Mouse (Mus musculus): ENCODE results near the gene Mip. TPM values are rescaled to one million over a fixed set of nuclear protein-coding genes. Genes with fewer than 3 reads are reported as not detected.

Mip gene
- polyA plus RNA-seq, 1 experiment from 2014 or later, result not detected

DNA sequence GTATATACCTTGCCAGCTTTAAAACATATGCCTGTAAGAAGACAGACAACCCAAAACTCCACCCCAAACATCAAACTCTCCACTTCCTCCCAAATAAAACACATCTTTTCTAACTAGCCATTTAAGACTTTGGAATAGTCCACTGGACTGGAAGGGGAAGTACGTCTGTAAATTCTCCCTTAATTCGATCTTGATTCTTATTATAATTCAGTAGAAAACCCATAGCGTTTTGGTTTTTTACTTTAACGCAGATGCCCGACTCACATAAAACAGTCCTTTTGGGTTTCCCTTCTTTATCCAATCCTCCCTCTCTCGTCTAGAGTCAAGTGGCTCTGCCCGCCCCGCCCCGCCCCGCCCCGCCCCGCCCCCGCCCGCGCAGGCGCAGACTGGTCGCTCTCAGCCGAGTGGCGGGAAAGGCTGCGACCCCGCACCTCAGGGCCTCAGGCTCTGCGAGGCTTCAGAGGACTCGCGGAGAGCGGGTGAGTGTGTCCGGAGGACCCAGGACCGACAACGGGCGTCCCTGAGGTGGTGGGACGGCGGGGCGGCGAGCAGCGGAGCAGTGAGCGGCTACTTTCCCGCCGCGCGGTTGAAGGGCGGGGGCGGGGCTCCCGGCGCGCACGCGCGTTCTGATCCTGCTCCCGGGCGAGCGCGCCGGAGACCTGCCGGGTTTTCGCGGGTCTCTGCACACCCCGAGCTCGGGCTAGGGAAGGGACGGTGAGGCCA is 6.2 kb downstream of the Mip start, which contains the start of gene Timeless:
TSS of gene Timeless (plus strand) at position 369 of the 723 bp plus-strand sequence.
- under 1% methylated on average over 44 of the region's 58 CpGs for WGBS
- Histone ChIP-seq H3K27ac (ENCODE audit: low read depth, low read length) (peak within 1 kb of the TSS; percentile 86), H3K36me3 (ENCODE audit: control insufficient read depth, insufficient read depth, low read length) (no peaks in the 10 kb centered on the region), H3K9ac (ENCODE audit: low read depth, low read length) (peak within 1 kb of the TSS; percentile 91), H3K9me3 (ENCODE audit: control insufficient read depth, low read length) (no peaks in the 10 kb centered on the region), H3K4me3 (ENCODE audit: low read depth, low read length) (peak within 1 kb of the TSS; percentile 68), H3K4me2 (replicated peaks; ENCODE audit: low read depth, low read length) (peak within 1 kb of the TSS; percentile 65), H3K27me3 (ENCODE audit: control insufficient read depth, insufficient read depth, low read length) (no peaks in the 10 kb centered on the region), H3K4me1 (replicated peaks; ENCODE audit: control insufficient read depth, insufficient read depth, low read length) (no peaks in the 10 kb centered on the region)
- ATAC-seq (ENCODE audit: low FRiP score) (peak; percentile 94), DNase-seq (ENCODE audit: low spot score) (peak; percentile 91)

DNA sequence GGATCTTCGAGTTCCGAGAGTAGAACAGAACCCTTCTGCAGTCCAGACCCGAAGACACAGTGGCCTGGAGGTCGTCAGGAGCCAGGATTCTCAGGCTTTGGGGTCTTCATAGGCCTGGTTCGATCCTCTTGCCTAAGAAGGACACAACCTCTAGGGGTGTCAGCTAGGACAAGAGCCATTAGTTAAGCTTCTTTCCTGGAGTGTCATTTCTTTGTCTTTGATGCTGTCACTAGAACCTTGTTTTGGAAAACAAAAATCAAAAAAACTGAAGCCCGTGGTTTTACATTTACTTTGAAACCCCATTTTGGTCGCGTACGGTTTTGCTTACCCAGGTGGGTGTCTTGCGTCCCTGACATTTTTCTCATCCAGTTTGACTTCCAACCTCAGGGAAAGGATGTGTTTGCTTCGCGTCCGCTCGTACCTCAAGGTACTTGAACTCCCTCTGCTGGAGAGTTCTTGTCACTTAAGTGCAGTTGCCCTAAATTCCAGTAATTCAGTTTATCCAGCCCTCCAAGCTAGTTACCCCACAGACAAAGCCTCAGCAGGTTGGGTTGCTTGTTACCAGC is 6.9 kb downstream of the Mip start:
- Histone ChIP-seq H3K27me3 (ENCODE audit: control insufficient read depth, insufficient read depth, low read length) (no peaks in the 10 kb centered on the region), H3K9ac (ENCODE audit: low read depth, low read length) (peak overlapping the region; percentile 91), H3K9me3 (ENCODE audit: control insufficient read depth, low read length) (no peaks in the 10 kb centered on the region), H3K36me3 (ENCODE audit: control insufficient read depth, insufficient read depth, low read length) (no peaks in the 10 kb centered on the region), H3K4me2 (replicated peaks; ENCODE audit: low read depth, low read length) (peak overlapping the region; percentile 65), H3K4me1 (replicated peaks; ENCODE audit: control insufficient read depth, insufficient read depth, low read length) (no peaks in the 10 kb centered on the region), H3K4me3 (ENCODE audit: low read depth, low read length) (peak overlapping the region; percentile 68), H3K27ac (ENCODE audit: low read depth, low read length) (peak overlapping the region; percentile 86)
- DNase-seq (ENCODE audit: low spot score), result peak; percentile 79
- WGBS, result under 1% methylated on average over 14 of the region's 14 CpGs
- peak; percentile 39; the same call in 1 of the 2 replicates for ATAC-seq (ENCODE audit: low FRiP score)

DNA sequence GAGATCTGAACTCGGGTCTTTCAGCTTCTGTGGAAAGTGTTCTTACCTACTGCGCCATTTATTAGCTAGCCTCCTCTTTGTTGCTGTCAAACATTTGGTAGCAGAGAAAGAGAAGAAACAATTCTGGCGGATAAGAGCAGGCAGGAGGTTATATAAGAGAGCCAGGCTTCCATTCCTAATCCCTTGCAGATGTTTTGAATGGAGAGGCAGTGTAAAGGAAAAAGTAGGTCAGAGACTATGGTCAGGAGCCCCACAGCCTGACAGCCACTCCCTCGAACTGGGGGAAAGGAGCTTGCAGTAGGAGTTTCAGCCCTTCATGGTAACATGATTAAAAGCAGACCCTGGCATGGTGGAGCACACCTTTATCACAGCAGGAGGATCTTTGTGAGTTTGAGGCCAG is 10.7 kb downstream of the Mip start:
- DNase-seq (ENCODE audit: low spot score), result no peak
- Histone ChIP-seq H3K9ac (ENCODE audit: low read depth, low read length) (no peak overlapping the region), H3K4me2 (replicated peaks; ENCODE audit: low read depth, low read length) (no peak overlapping the region), H3K27me3 (ENCODE audit: control insufficient read depth, insufficient read depth, low read length) (no peaks in the 10 kb centered on the region), H3K27ac (ENCODE audit: low read depth, low read length) (no peak overlapping the region), H3K4me1 (replicated peaks; ENCODE audit: control insufficient read depth, insufficient read depth, low read length) (no peaks in the 10 kb centered on the region), H3K36me3 (ENCODE audit: control insufficient read depth, insufficient read depth, low read length) (no peaks in the 10 kb centered on the region), H3K9me3 (ENCODE audit: control insufficient read depth, low read length) (no peaks in the 10 kb centered on the region), H3K4me3 (ENCODE audit: low read depth, low read length) (no peak overlapping the region)
- 74% methylated on average over 4 of the region's 4 CpGs for WGBS
- ATAC-seq (ENCODE audit: low FRiP score), result no peak

DNA sequence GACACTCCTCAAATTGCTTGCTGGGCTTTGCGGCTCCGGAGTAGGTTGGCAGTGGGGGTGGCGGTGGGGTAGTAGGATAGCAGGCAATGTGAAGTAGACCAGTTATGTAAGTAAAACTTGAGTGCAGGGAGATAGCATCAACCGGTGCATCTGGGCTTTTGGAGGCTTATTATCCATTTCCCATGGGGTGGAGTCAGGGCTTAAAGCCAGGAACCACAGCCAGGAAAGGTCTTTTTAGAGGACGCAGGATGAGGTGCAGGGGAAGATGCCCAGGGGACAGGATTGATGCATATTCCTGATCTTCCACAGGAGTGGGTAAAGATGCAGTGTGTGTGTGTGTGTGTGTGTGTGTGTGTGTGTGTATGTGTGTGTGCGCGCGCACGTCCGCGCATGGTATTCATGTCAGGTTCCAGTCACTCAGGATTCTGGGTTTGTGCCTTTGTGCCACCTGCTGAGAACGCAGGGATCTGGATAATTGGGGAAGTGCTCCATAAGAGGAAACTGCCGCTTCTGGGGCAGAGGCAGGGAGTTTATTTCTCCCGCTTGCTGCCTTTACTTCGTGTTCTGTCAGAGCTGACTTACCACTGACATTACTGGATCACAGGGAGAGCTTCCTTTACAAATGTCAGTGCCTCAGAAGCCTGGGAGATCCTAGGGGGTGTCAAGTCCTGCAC is 12.3 kb downstream of the Mip start:
- H3K27me3 ChIP-seq (ENCODE audit: control insufficient read depth, insufficient read depth, low read length), result no peaks in the 10 kb centered on the region
- no peak overlapping the region for H3K9ac ChIP-seq (ENCODE audit: low read depth, low read length)
- H3K4me3 ChIP-seq (ENCODE audit: low read depth, low read length), result no peak overlapping the region
- DNase-seq (ENCODE audit: low spot score), result no peak
- no peak overlapping the region for H3K27ac ChIP-seq (ENCODE audit: low read depth, low read length)
- WGBS, result 91% methylated on average over 15 of the region's 15 CpGs
- no peak for ATAC-seq (ENCODE audit: low FRiP score)
- H3K4me2 ChIP-seq (replicated peaks; ENCODE audit: low read depth, low read length), result no peak overlapping the region
- H3K4me1 ChIP-seq (replicated peaks; ENCODE audit: control insufficient read depth, insufficient read depth, low read length), result no peaks in the 10 kb centered on the region
- H3K36me3 ChIP-seq (ENCODE audit: control insufficient read depth, insufficient read depth, low read length), result no peaks in the 10 kb centered on the region; the same call in 1 of the 2 replicates
- H3K9me3 ChIP-seq (ENCODE audit: control insufficient read depth, low read length), result no peaks in the 10 kb centered on the region

- Histone ChIP-seq H3K9me3 (ENCODE audit: control insufficient read depth, low read length) (no peaks in the 10 kb centered on the region), H3K4me3 (ENCODE audit: low read depth, low read length) (no peak overlapping the region), H3K36me3 (ENCODE audit: control insufficient read depth, insufficient read depth, low read length) (peaks cover 4% of the 10 kb centered on the region; the same call in 1 of the 2 replicates), H3K4me2 (replicated peaks; ENCODE audit: low read depth, low read length) (no peak overlapping the region), H3K27me3 (ENCODE audit: control insufficient read depth, insufficient read depth, low read length) (no peaks in the 10 kb centered on the region), H3K27ac (ENCODE audit: low read depth, low read length) (no peak overlapping the region), H3K9ac (ENCODE audit: low read depth, low read length) (no peak overlapping the region), H3K4me1 (replicated peaks; ENCODE audit: control insufficient read depth, insufficient read depth, low read length) (no peaks in the 10 kb centered on the region)
- DNase-seq (ENCODE audit: low spot score), result no peak
- WGBS, result 91% methylated on average over 4 of the region's 4 CpGs
- no peak for ATAC-seq (ENCODE audit: low FRiP score)
Measured at GRCm38 (mm10) chr10:128239140-128239539, 13.5 kb downstream of the Mip start.

DNA sequence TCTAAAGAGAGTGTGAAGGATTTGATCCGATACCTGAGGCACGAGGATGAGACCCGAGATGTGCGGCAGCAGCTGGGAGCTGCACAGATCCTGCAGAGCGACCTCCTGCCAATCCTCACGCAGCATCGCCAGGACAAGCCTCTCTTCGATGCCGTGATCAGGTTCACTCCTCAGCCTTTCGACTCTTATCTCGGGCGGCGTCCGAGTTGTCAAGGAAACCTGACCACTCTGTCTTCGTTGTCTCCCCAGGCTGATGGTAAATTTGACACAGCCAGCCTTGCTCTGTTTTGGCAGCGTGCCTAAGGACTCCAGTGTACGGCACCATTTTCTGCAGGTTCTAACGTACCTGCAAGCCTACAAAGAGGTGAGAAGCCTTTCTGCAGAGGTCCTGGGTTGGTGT is 14.5 kb downstream of the Mip start:
- no peaks in the 10 kb centered on the region for H3K27me3 ChIP-seq (ENCODE audit: control insufficient read depth, insufficient read depth, low read length)
- H3K4me1 ChIP-seq (replicated peaks; ENCODE audit: control insufficient read depth, insufficient read depth, low read length), result no peaks in the 10 kb centered on the region
- 94% methylated on average over 18 of the region's 18 CpGs for WGBS
- no peak for DNase-seq (ENCODE audit: low spot score)
- peaks cover 4% of the 10 kb centered on the region; the same call in 1 of the 2 replicates for H3K36me3 ChIP-seq (ENCODE audit: control insufficient read depth, insufficient read depth, low read length)
- H3K9me3 ChIP-seq (ENCODE audit: control insufficient read depth, low read length), result no peaks in the 10 kb centered on the region
- no peak overlapping the region for H3K4me2 ChIP-seq (replicated peaks; ENCODE audit: low read depth, low read length)
- ATAC-seq (ENCODE audit: low FRiP score), result no peak
- H3K9ac ChIP-seq (ENCODE audit: low read depth, low read length), result no peak overlapping the region
- no peak overlapping the region for H3K4me3 ChIP-seq (ENCODE audit: low read depth, low read length)
- no peak overlapping the region for H3K27ac ChIP-seq (ENCODE audit: low read depth, low read length)

DNA sequence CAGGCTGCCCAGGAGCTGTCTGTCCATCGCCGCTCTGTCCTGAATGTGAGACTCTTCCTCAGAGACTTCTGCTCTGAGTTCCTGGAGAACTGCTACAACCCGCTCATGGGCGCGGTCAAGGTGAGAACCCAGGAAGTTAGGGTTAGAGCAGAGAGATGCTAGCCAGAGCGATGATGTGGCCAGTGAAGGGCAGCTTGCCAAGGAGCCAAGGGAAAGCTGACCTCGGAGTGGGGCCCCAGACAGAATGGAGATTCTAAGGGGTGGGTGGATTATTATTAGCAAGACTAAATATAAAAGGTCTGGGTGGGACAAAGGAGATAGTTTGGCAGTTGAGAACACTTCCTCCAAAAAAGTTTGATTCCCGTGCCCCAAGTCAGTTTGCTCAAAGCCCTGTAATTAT is 17.6 kb downstream of the Mip start:
- Histone ChIP-seq H3K27ac (ENCODE audit: low read depth, low read length) (no peak overlapping the region), H3K4me3 (ENCODE audit: low read depth, low read length) (no peak overlapping the region), H3K9me3 (ENCODE audit: control insufficient read depth, low read length) (no peaks in the 10 kb centered on the region), H3K4me2 (replicated peaks; ENCODE audit: low read depth, low read length) (no peak overlapping the region), H3K9ac (ENCODE audit: low read depth, low read length) (no peak overlapping the region), H3K27me3 (ENCODE audit: control insufficient read depth, insufficient read depth, low read length) (no peaks in the 10 kb centered on the region), H3K36me3 (ENCODE audit: control insufficient read depth, insufficient read depth, low read length) (peaks cover 14% of the 10 kb centered on the region), H3K4me1 (replicated peaks; ENCODE audit: control insufficient read depth, insufficient read depth, low read length) (no peaks in the 10 kb centered on the region)
- DNase-seq (ENCODE audit: low spot score) (no peak), ATAC-seq (ENCODE audit: low FRiP score) (no peak)
- WGBS, result 97% methylated on average over 8 of the region's 8 CpGs

GRCm38 (mm10) chr10:128244121-128244520 is 18.5 kb downstream of the Mip start:
- Histone ChIP-seq H3K27me3 (ENCODE audit: control insufficient read depth, insufficient read depth, low read length) (no peaks in the 10 kb centered on the region), H3K27ac (ENCODE audit: low read depth, low read length) (no peak overlapping the region), H3K4me1 (replicated peaks; ENCODE audit: control insufficient read depth, insufficient read depth, low read length) (no peaks in the 10 kb centered on the region), H3K4me3 (ENCODE audit: low read depth, low read length) (no peak overlapping the region), H3K4me2 (replicated peaks; ENCODE audit: low read depth, low read length) (no peak overlapping the region), H3K9me3 (ENCODE audit: control insufficient read depth, low read length) (no peaks in the 10 kb centered on the region), H3K36me3 (ENCODE audit: control insufficient read depth, insufficient read depth, low read length) (peaks cover 16% of the 10 kb centered on the region), H3K9ac (ENCODE audit: low read depth, low read length) (no peak overlapping the region)
- ATAC-seq (ENCODE audit: low FRiP score) (no peak), DNase-seq (ENCODE audit: low spot score) (no peak)
- WGBS, result 96% methylated on average over 15 of the region's 15 CpGs

All from hindbrain, embryonic 11.5 days (tissue).